Mouse (Mus musculus) forebrain, embryonic 10.5 days (tissue): ENCODE measurements at regions not wholly inside any gene's neighbourhood (a gene's known extent, or its start where the extent isn't known, plus 50 kb on each side); places are given as distances from the start of the nearest gene placed in this dataset.

Source experiments
- DNase-seq: peaks from one replicate; pipeline ENCODE4 v3.0.0-alpha.2; 2017; ENCODE audit warnings: low spot score; ENCODE audit errors: extremely low spot score
- H3K27ac ChIP-seq: fragments of 300-500 bp; sonication (generic); 2 replicates; pipeline ENCODE4 v1.5.1; 2016; ENCODE audit warnings: mild to moderate bottlenecking
- H3K27me3 ChIP-seq: fragments of 300-500 bp; sonication (generic); 2 replicates; pipeline ENCODE4 v1.6.1; 2016; ENCODE audit warnings: mild to moderate bottlenecking; ENCODE audit not compliant: poor library complexity, severe bottlenecking
- H3K36me3 ChIP-seq: fragments of 300-500 bp; sonication (generic); replicated peaks from 2 replicates; pipeline ENCODE4 v1.6.1; 2016; ENCODE audit warnings: mild to moderate bottlenecking, moderate library complexity
- H3K4me1 ChIP-seq: fragments of 300-500 bp; sonication (generic); 2 replicates; pipeline ENCODE4 v1.6.1; 2016
- H3K4me3 ChIP-seq: fragments of 300-500 bp; sonication (generic); 2 replicates; pipeline ENCODE4 v1.5.1; 2016; ENCODE audit warnings: mild to moderate bottlenecking, moderate library complexity
- H3K9me3 ChIP-seq: fragments of 300-500 bp; sonication (generic); 2 replicates; pipeline ENCODE4 v1.6.1; 2016; ENCODE audit warnings: mild to moderate bottlenecking, moderate library complexity
- WGBS: fragments of 180-500 bp; shearing (Covaris S2); methylation state at CpG from one replicate; pipeline ENCODE4 v1.1.7; 2016; 5-methylcytosine and 5-hydroxymethylcytosine counted together

GRCm38 (mm10) chr15:5414401-5414800 lies 170.4 kb upstream of the Ptger4 start:
- no peaks in the 10 kb centered on the region for H3K27me3 ChIP-seq
- H3K27ac ChIP-seq = no peak overlapping the region
- H3K36me3 ChIP-seq = no peaks in the 10 kb centered on the region
- H3K4me1 ChIP-seq = no peaks in the 10 kb centered on the region
- H3K4me3 ChIP-seq = no peak overlapping the region
- DNase-seq = no peak
- 89% methylated on average over 5 of the region's 5 CpGs for WGBS
- H3K9me3 ChIP-seq = no peaks in the 10 kb centered on the region

DNA sequence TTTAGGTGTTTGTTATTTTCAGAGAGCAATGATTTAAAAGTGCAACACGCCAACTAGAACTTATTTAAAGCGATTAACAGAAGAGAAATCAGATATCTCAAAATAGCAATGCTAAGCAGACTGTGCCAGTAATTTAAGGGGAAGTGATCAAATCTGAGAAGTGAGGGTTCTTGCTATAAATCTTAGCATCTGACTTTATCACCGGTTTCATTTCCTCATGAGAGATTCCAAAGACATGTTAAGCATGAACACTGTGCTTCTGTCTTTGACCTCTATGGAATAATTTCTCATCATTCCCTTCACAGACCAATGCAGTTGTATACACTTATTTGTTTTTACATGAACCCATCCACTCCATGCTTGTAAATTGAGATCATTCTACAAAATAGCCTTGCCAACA lies 172.0 kb upstream of the Ptger4 start:
- 94% methylated on average over 3 of the region's 3 CpGs for WGBS
- Histone ChIP-seq H3K4me3 (no peak overlapping the region), H3K27ac (no peak overlapping the region), H3K36me3 (no peaks in the 10 kb centered on the region), H3K27me3 (no peaks in the 10 kb centered on the region), H3K9me3 (no peaks in the 10 kb centered on the region), H3K4me1 (no peaks in the 10 kb centered on the region)
- no peak for DNase-seq

- Histone ChIP-seq H3K27me3 (no peaks in the 10 kb centered on the region), H3K9me3 (no peaks in the 10 kb centered on the region), H3K36me3 (no peaks in the 10 kb centered on the region), H3K27ac (no peak overlapping the region), H3K4me3 (no peak overlapping the region), H3K4me1 (no peaks in the 10 kb centered on the region)
- 86% methylated on average over 3 of the region's 3 CpGs for WGBS
- no peak for DNase-seq
Measured at GRCm38 (mm10) chr15:5426641-5427040, 182.7 kb upstream of the Ptger4 start.

DNA sequence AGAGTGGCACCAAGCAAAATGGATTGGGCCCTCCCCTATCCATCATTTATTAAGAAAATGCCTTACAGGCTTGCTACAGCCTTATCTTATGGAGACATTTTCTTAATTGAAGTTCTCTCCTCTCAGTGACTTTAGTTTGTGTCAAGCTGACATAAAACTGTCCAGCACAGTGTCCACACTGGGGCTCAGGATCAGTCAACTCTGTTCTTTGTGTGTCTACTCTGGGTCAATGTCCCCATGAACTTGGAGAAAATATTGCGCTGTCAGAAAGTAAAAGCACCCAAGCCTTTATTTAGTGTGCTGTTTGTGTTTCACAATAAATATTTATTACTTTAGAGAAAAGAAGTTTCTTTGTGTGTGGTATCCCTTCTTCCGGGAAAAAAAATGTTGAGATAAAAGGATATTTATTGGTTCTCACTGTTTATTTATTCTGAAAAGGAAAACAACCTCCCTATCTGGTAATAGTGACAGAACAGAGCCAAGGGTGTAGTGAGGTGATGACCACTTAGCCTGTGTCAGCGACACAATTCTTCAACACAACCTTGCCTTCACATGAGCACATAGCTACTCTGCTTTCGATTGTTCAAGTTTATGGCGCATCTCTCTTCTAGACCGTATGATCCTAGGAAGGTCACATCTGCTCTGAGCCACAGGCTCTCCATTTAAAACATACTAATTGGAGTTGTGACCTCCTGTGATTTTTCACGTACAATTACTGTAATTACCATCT lies 183.5 kb upstream of the Ptger4 start:
- no peaks in the 10 kb centered on the region for H3K27me3 ChIP-seq
- no peak for DNase-seq
- H3K27ac ChIP-seq = no peak overlapping the region
- no peaks in the 10 kb centered on the region for H3K9me3 ChIP-seq
- no peak overlapping the region for H3K4me3 ChIP-seq
- WGBS = 94% methylated on average over 7 of the region's 7 CpGs
- no peaks in the 10 kb centered on the region for H3K4me1 ChIP-seq
- no peaks in the 10 kb centered on the region for H3K36me3 ChIP-seq

DNA sequence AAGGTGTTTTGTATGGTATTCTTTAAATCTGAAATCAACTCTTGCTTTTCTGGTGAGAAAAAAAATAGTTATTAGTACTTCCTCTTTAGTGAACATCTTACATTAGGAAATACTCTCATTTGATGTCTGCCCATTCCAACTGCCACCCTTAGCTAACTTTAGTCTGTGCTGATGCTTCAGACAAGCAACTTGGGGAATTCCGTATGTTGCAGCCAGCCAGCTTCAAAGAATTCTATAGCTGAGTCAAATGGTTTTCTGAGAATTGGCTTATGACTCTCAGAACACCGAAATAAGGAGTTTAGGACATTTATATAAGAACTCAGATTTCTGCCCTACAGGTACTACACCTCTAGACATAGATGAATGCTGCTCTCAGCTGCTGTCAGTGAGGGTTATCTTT lies 188.0 kb upstream of the Ptger4 start:
- DNase-seq = no peak
- H3K27ac ChIP-seq = no peak overlapping the region
- WGBS = 88% methylated on average over 2 of the region's 2 CpGs
- H3K4me3 ChIP-seq = no peak overlapping the region
- H3K4me1 ChIP-seq = no peaks in the 10 kb centered on the region
- no peaks in the 10 kb centered on the region for H3K27me3 ChIP-seq
- no peaks in the 10 kb centered on the region for H3K36me3 ChIP-seq
- H3K9me3 ChIP-seq = no peaks in the 10 kb centered on the region

DNA sequence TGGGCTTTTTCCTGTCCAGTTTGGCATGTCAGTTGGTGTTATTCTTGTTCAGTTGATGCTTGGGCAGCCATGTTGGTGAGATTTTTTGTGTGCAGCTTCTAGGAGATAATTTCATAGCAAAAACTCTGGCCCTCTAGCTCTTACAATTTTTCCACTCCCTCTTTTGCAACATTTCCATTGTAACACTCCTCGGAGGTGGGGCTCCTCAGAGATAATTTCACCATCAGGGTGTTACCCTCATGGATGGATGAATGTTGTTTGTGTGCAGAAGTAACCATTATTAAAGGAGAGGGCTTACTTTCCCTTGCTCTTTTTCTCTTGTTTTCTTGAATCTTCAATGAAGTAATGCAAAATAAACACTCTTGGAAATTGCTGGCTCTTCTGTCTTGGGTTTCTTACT lies 193.0 kb upstream of the Ptger4 start:
- no peaks in the 10 kb centered on the region for H3K27me3 ChIP-seq
- H3K27ac ChIP-seq = no peak overlapping the region
- WGBS = 77% methylated on average over 1 of the region's 1 CpGs
- no peak for DNase-seq
- no peak overlapping the region for H3K4me3 ChIP-seq
- no peaks in the 10 kb centered on the region for H3K9me3 ChIP-seq
- H3K4me1 ChIP-seq = no peaks in the 10 kb centered on the region
- H3K36me3 ChIP-seq = no peaks in the 10 kb centered on the region

GRCm38 (mm10) chr15:5446040-5446755 lies 202.2 kb upstream of the Ptger4 start:
- 89% methylated on average over 9 of the region's 9 CpGs for whole genome bisulfite sequencing
- no peaks in the 10 kb centered on the region for H3K4me1 ChIP-seq

DNA sequence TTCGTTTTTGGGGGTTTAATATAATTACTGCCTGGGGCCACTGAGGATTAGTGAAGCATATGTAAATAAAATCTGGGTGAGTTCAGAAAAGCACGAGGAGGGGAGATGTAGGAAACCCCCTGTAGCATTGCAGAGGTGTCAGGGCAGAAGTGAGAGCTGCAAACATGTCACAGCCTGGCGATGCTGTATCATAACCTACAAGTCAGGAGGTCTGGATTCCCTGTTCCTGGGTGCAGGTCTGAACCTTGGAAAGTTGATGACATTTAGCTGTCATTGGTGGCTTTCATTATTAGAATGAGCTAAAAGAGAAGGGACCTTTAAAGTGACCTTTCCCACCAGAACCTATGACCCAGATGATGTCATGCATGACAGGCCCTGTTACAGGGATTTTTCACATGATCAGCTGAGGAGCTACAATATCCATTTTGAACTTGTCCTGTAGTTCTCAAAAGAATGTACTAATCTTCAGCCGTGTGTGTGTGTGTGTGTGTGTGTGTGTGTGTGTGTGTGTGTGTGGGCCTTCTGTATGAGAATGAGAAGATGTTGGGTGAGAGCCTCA lies 202.8 kb upstream of the Ptger4 start:
- H3K36me3 ChIP-seq = no peaks in the 10 kb centered on the region
- 75% methylated on average over 4 of the region's 4 CpGs for WGBS
- H3K27ac ChIP-seq = no peak overlapping the region
- H3K27me3 ChIP-seq = no peaks in the 10 kb centered on the region
- H3K4me3 ChIP-seq = no peak overlapping the region
- no peak for DNase-seq
- H3K4me1 ChIP-seq = no peaks in the 10 kb centered on the region
- 0 out of 2 replicates have a peak, but pooled peaks cover 2% of the 10 kb centered on the region for H3K9me3 ChIP-seq

More at GRCm38 (mm10) chr15:5446040-5446755, 202.2 kb upstream of the Ptger4 start:
- no peak for DNase-seq
- Histone ChIP-seq H3K27ac (no peak overlapping the region), H3K27me3 (no peaks in the 10 kb centered on the region), H3K36me3 (no peaks in the 10 kb centered on the region), H3K9me3 (0 out of 2 replicates have a peak, but pooled peaks cover 2% of the 10 kb centered on the region), H3K4me3 (no peak overlapping the region)

DNA sequence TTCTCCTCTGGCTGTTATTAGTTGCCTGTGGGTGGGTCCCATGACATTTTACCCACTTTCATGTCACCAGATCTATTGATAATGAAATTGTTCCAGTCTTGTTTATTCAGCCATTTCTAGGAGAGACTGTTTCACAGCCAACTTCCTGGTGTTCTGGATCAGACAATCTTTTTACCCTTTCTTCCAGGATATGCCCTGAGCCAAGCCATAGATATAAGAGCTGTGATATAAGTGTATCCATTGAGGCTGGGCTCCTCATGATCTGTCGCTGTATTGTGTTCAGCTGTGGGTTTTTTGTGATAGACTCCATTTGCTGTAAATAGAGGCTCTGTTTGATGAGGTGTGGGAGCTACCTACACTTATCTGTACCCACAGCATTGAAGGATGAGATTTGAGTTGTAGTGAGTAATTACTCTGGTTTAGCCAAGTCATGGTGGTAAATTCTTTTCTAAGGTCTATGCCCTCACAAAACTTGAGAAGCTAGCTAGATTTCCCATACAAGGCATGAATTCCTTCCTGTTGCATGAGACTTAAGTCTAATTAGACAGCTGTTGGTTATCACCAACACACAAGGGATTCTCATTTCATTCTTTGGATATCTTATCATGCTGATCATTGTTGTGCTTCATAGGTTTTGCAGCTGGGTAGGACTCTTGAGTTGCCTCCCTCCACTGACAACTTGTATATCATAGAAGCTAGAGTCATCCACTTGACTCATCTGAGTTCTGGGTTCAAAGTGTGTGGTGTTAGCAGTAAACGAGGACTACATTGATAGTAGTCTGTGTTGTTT lies 203.9 kb upstream of the Ptger4 start:
- H3K36me3 ChIP-seq = no peaks in the 10 kb centered on the region
- H3K27me3 ChIP-seq = no peaks in the 10 kb centered on the region
- no peak overlapping the region for H3K4me3 ChIP-seq
- H3K4me1 ChIP-seq = no peaks in the 10 kb centered on the region
- no peak for DNase-seq
- no peak overlapping the region for H3K27ac ChIP-seq
- H3K9me3 ChIP-seq = 0 out of 2 replicates have a peak, but pooled peaks cover 2% of the 10 kb centered on the region
- 91% methylated on average over 2 of the region's 2 CpGs for WGBS

- H3K36me3 ChIP-seq = no peaks in the 10 kb centered on the region
- no peaks in the 10 kb centered on the region for H3K4me1 ChIP-seq
- WGBS = 94% methylated on average over 3 of the region's 3 CpGs
- H3K27ac ChIP-seq = no peak overlapping the region
- H3K4me3 ChIP-seq = no peak overlapping the region
- no peak for DNase-seq
- H3K27me3 ChIP-seq = no peaks in the 10 kb centered on the region
- H3K9me3 ChIP-seq = no peaks in the 10 kb centered on the region
Measured at GRCm38 (mm10) chr15:5459083-5459482, 215.1 kb upstream of the Ptger4 start.

DNA sequence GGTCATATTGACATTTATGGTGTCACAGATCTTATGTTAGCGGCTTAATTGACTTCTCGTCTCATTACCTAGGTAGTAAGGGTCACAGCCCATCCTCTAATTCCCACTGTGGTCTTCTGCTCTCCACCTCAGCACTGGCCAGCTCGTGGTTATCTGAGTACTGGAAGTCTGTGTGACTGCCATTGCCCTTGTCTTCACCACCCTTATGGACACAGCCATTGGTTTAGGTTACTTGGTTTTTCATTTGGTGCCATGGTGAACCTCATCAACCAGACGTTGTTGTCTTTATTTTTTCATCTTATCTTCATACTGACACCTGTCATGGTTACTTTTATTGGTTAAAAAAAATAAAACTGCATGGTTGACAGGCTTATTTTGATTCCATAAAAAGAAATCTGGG lies 215.6 kb upstream of the Ptger4 start:
- WGBS = 84% methylated on average over 4 of the region's 4 CpGs
- H3K4me1 ChIP-seq = no peaks in the 10 kb centered on the region
- no peak overlapping the region for H3K27ac ChIP-seq
- no peaks in the 10 kb centered on the region for H3K9me3 ChIP-seq
- no peak overlapping the region for H3K4me3 ChIP-seq
- no peak for DNase-seq
- no peaks in the 10 kb centered on the region for H3K27me3 ChIP-seq
- no peaks in the 10 kb centered on the region for H3K36me3 ChIP-seq

- H3K36me3 ChIP-seq = no peaks in the 10 kb centered on the region
- H3K4me1 ChIP-seq = no peaks in the 10 kb centered on the region
- DNase-seq = no peak
- WGBS = 84% methylated on average over 3 of the region's 3 CpGs
- no peaks in the 10 kb centered on the region for H3K27me3 ChIP-seq
- no peaks in the 10 kb centered on the region for H3K9me3 ChIP-seq
- H3K27ac ChIP-seq = no peak overlapping the region
- H3K4me3 ChIP-seq = no peak overlapping the region
Measured at GRCm38 (mm10) chr15:5462651-5463050, 218.7 kb upstream of the Ptger4 start.
